Mouse (Mus musculus) cerebral cortex, adult 2 months (tissue): ENCODE data around the gene Ythdf2.

ENCODE experiments used
- WGBS: fragments of 180-500 bp; shearing (Covaris S2); methylation state at CpG from one replicate; pipeline ENCODE4 v1.1.7; 2018; 5-methylcytosine and 5-hydroxymethylcytosine counted together

Ythdf2 gene

GRCm38 (mm10) chr4:132209299-132209698 lies 2.8 kb downstream of the Ythdf2 start:
- WGBS = 77% methylated on average over 2 of the region's 2 CpGs

- 90% methylated on average over 4 of the region's 4 CpGs for WGBS
Observed at GRCm38 (mm10) chr4:132207280-132207679, 4.8 kb downstream of the Ythdf2 start.

DNA sequence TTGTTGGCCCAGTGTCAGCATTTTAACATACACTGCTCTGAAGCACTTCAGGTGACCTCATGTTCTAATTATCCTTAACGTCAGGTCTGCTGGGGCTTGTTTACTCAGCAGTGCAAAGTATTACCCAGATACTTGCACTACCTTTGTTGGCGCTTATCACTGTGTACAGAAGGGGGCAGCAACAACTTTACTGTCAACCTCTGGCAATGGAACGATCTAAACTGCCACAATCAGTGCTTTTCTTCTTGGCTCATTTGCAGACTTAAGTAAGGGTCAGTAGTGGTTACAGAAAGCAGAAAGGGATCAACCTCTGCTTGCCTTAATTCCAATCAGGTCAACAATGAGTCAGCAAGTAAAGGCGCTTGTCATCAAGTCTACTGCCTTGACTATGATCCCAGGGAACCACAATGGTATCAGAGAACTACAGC lies 13.8 kb downstream of the Ythdf2 start:
- WGBS = 42% methylated on average over 4 of the region's 4 CpGs

DNA sequence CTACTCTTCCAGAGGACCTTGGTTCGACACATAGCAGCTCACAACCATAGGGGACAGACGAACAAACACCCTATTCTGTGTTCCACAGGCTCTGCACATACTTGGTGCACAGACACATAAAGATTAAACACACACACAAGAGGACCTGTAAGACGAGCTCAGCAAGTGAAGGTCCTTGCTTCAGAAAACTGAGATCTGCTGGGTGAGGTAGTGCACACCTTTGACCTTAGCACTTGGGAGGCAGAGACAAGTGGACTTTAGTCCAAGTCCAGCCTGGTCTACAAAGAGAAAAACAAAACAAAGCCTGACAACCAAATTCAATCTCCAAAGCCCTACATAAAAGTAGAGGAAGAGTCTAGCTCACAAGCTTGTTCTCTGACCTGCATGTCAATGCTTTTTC lies 17.1 kb downstream of the Ythdf2 start:
- 72% methylated on average over 3 of the region's 3 CpGs for WGBS

GRCm38 (mm10) chr4:132194373-132194772 lies 17.7 kb downstream of the Ythdf2 start:
- 78% methylated on average over 6 of the region's 6 CpGs for WGBS

- 93% methylated on average over 2 of the region's 2 CpGs for WGBS
Observed at GRCm38 (mm10) chr4:132187826-132188401, 24.2 kb downstream of the Ythdf2 start.

DNA sequence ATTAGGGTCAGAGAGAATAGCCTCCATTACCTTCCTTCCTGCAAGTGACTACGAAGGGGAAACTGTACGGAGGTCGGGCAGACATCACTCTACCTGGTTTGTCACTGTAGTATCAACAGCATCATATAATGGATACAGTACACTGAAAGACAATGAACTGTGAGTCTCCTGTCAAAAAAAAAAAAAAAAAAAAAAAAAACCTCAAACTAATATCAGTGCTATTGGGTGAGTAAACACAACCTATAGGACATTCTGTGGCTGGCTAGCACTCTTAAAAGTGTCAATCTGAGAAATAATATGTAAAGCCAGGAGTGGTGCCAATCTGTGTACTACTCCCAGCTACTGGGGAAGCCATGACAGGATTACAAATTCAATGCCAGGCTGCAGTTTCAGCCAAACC lies 28.9 kb downstream of the Ythdf2 start:
- 95% methylated on average over 3 of the region's 3 CpGs for WGBS

- 70% methylated on average over 22 of the region's 22 CpGs for WGBS
Observed at GRCm38 (mm10) chr4:132181721-132182658, 30.1 kb downstream of the Ythdf2 start.

DNA sequence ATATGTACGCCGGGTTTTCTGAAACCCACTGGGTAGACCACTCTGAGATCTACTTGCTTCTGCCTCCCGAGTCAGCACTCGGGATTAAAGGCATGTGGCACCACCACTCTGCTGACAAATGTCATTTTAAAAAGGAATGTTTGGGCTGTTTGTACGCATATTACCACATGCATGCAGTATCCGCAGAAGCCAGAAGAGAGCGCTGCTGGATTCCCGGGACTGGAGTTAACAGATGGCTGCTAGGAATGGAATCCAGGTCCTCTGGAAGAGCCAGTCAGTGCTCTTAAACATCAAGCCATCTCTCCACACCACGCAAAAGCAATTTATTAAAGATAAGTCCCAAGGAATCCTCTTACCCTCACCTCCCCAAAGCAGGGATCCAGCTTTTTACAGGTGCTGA lies 31.4 kb downstream of the Ythdf2 start:
- WGBS = 71% methylated on average over 9 of the region's 9 CpGs

DNA sequence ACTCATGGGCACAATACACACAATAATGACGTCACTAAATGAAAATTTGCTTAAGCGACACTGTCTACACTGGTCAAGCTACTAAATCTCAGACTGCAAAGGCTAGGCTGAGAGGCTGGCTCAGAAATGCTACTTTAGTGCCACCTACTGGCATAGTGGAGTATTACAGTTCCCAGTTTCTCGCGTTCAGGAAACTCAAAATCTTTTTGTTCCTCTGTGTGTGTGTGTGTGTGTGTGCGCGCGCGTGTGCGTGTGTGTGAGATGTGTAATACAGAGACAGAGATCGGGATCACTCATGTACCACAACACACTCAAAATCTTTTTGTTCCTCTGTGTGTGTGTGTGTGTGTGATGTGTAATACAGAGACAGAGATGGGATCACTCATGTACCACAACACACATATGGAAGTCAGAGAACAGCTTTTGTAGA lies 33.5 kb downstream of the Ythdf2 start:
- WGBS = 2% methylated on average over 10 of the region's 10 CpGs

GRCm38 (mm10) chr4:132176474-132176873 lies 35.6 kb downstream of the Ythdf2 start:
- 69% methylated on average over 10 of the region's 10 CpGs for WGBS

- 33% methylated on average over 7 of the region's 7 CpGs for WGBS
Observed at GRCm38 (mm10) chr4:132170891-132171290, 41.2 kb downstream of the Ythdf2 start.

GRCm38 (mm10) chr4:132169761-132170160 lies 42.3 kb downstream of the Ythdf2 start:
- WGBS = 53% methylated on average over 5 of the region's 5 CpGs

DNA sequence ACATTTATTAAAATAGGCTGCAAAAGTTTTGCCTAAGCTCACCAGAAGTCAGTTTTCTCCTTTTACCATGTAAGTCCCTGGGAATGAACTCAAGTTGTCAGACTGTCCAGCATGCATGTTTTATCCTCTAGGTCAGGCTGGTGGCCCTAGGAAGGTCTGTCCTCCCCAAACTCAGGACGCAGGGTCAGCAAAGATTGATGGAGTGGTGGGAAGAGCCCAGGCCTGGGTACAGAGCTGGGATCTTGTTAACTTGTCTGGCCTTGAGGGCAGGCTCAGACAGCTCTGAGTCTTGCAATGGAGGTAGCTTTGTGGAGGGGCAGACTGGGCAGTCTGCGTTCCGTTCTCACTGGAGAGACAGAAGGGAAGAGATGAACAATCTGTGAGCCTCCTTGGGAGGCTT lies 42.8 kb downstream of the Ythdf2 start:
- 66% methylated on average over 3 of the region's 3 CpGs for WGBS

GRCm38 (mm10) chr4:132167436-132167835 lies 44.7 kb downstream of the Ythdf2 start:
- 79% methylated on average over 3 of the region's 3 CpGs for WGBS

GRCm38 (mm10) chr4:132166350-132167290 lies 45.5 kb downstream of the Ythdf2 start:
- WGBS = 65% methylated on average over 16 of the region's 16 CpGs

GRCm38 (mm10) chr4:132165691-132166090 lies 46.4 kb downstream of the Ythdf2 start:
- 35% methylated on average over 14 of the region's 14 CpGs for WGBS

DNA sequence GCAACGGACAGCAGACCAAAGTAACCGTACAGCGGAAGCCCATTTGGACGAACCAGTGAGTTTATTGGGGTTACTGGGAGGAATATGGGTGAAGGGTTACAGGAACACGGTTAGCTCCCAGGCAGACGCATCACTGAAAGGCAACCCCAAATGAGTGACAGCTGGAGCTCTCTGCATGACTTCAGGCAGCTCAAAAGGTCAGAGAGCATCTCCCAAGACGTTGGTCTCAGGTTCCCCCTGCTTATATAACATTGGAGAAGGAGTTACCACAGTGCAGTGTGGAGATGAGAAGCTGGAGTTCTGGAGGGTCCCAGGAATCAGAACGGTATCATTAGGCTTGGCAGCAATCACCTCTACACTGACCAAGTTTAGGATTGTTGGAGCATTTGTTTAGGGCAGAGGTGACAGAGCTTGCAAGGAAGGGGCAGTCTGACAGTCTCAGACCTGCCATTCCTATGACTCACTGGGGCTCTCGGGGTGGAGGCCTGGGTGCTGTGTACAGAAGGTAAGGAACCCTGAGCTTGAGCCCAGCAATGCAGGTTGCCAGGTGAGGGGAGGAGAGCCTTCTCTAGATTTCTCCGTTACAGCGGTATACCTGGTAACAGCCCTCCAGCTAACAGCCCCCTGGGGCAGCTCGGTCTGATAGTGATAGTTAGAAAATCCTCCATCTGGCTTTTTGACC lies 55.0 kb downstream of the Ythdf2 start:
- WGBS = 81% methylated on average over 12 of the region's 12 CpGs

DNA sequence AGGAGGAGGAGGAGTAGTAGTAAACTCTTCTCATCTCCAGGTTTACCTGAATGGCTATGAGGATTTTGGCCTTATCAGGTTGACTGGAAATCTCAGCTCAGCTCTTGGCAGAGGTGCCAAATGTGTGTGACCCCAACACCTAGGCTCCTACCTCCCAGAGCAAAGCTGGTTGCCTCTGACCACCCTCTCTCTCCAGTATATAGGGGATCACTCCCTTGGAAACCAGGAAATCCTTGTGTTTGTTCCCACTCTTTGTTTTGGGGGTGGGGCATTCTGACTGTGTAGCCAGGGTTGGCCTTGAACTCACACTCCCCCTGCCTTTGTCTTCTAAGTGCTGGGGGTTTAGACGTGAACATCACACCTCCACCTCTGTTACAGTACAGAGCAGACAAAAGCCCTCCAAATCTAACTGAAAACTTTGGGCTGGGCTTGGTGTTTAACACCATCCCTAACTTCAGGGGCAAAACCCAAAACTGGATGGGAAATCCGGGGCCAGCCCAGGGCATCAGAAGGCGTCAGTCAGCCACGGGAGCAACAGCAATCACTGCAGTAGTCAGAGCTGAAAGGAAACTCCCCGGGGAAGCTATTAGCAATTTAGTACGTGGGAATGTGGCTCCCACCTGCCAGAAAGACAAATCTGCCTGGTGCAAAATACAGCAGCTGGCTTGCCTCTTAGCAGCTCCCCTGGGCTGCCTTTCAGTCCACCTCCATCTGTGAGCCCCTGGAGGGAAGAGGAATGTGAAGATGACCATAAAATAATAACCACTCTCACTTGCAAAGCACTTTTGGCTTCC lies 57.0 kb downstream of the Ythdf2 start:
- WGBS = 13% methylated on average over 6 of the region's 6 CpGs

- 68% methylated on average over 1 of the region's 1 CpGs for WGBS
Observed at GRCm38 (mm10) chr4:132151673-132152072, 60.4 kb downstream of the Ythdf2 start.
